Mouse (Mus musculus): Measurements from ENCODE around the gene Slfnl1. TPM values are rescaled to one million over a fixed set of nuclear protein-coding genes. Genes with fewer than 3 reads are reported as not detected.

Gene Slfnl1
- not detected in 2 replicates for polyA plus RNA-seq (2015; fragmentation: Nextera tagmentation; extraction: Ambion mirVana)

DNA sequence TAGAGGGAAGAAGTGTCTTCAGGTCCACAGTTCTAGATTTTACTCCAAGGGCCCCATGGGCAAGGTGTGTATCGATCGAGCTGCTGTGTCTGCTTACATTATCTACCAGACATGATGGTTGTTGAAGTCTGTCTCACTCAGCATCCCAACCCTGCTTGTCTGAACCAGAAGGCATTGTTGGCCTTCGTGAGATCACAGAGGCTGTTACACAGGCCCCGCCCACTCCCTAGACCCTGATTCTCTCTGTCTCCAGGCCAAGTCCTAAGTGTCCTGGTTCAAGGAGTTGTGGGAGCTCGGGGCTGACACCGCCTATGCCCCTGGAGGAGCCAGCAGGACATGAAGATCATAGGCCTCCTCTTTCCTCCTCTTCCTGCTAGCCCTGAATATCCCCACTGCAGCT lies at the start of gene Slfnl1:
Slfnl1 (plus strand) TSS at position 246 of the 400 bp plus-strand sequence.
- ATAC-seq (ENCODE audit: low FRiP score): no peak
- Histone ChIP-seq H3K27me3 (no peaks in the 10 kb centered on the region), H3K27ac (no peak within 1 kb of the TSS), H3K4me2 (no peak within 1 kb of the TSS), H3K36me3 (peaks cover 75% of the 10 kb centered on the region), H3K4me3 (no peak within 1 kb of the TSS), H3K9me3 (no peaks in the 10 kb centered on the region), H3K4me1 (replicated peaks) (no peaks in the 10 kb centered on the region), H3K9ac (no peak within 1 kb of the TSS)
- WGBS: 90% methylated on average over 6 of the region's 6 CpGs

DNA sequence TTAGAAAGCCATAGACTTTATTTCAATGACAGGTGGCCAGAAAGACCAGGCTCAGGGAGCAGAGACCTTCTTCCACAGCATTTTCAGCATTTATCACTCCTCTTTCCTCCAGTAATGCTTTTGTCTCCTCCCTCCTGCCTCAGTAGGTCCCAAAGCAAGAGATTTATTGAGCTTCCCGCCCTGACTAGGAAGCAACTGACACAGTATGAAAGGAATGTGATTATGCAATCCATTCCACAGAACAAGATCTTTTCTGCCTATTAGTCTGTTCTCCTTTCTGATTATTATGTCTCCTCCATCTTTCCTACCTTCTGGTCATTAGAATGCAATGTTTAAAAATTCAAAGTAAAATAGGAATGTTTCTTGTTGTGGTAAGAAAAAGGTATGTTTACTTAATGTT lies 44.3 kb upstream of the Slfnl1 start:
- Histone ChIP-seq H3K27me3 (no peaks in the 10 kb centered on the region), H3K4me1 (replicated peaks) (no peaks in the 10 kb centered on the region), H3K4me2 (no peak overlapping the region), H3K9me3 (no peaks in the 10 kb centered on the region), H3K4me3 (no peak overlapping the region), H3K36me3 (peaks cover 32% of the 10 kb centered on the region), H3K9ac (no peak overlapping the region), H3K27ac (no peak overlapping the region)
- WGBS: 57% methylated on average over 1 of the region's 1 CpGs
- ATAC-seq (ENCODE audit: low FRiP score): no peak

DNA sequence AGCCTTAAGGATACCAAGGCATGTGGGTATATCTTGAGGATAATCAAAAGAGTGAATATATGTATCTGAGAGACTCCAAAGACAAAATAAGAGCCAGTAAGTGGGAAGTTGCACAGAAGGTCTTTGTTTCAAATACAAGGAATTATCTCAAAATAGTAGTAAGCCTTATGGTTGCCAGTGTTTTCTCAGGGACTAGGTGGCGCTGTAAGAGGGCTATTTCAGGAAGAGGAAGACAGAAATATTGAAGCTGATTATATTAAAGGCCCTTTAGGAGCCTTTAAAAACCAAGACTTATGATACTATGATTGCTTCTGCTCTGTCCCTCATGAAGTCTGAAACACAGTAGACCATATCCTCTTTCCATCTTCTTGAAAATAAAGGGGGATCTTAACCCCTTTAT lies 25.1 kb upstream of the Slfnl1 start:
- H3K27ac ChIP-seq: no peak overlapping the region
- no peak overlapping the region for H3K4me2 ChIP-seq
- no peaks in the 10 kb centered on the region for H3K4me1 ChIP-seq (replicated peaks)
- no peak overlapping the region for H3K4me3 ChIP-seq
- ATAC-seq (ENCODE audit: low FRiP score): no peak
- no peak overlapping the region for H3K9ac ChIP-seq
- 86% methylated on average over 1 of the region's 1 CpGs for WGBS
- peaks cover 5% of the 10 kb centered on the region; the same call in 1 of the 2 replicates for H3K9me3 ChIP-seq
- peaks cover 50% of the 10 kb centered on the region for H3K36me3 ChIP-seq
- no peaks in the 10 kb centered on the region for H3K27me3 ChIP-seq

DNA sequence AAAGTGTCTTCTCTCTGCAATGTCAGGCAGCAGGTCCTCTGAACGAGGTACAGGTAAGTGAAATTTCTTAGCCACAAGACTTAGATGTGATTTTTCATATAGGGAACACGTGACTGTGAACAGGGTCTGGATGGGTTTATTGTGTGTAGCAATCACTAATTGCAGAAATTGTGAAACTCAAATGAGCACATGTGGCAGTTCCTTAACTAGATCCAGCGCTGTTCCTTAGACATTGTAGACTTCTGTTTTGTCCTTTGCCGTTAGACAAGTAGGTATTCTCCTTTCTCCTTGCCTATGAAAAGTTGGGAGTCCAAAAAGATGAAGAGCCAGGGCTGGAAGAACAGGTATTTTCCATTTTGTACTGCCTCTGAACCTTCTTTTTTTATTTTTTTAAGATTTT lies 20.8 kb upstream of the Slfnl1 start:
- Histone ChIP-seq H3K4me2 (no peak overlapping the region), H3K4me1 (replicated peaks) (no peaks in the 10 kb centered on the region), H3K36me3 (peaks cover 54% of the 10 kb centered on the region), H3K9ac (no peak overlapping the region), H3K27me3 (no peaks in the 10 kb centered on the region), H3K27ac (no peak overlapping the region), H3K4me3 (no peak overlapping the region), H3K9me3 (peaks cover 5% of the 10 kb centered on the region; the same call in 1 of the 2 replicates)
- ATAC-seq (ENCODE audit: low FRiP score): no peak
- WGBS: 97% methylated on average over 4 of the region's 4 CpGs

DNA sequence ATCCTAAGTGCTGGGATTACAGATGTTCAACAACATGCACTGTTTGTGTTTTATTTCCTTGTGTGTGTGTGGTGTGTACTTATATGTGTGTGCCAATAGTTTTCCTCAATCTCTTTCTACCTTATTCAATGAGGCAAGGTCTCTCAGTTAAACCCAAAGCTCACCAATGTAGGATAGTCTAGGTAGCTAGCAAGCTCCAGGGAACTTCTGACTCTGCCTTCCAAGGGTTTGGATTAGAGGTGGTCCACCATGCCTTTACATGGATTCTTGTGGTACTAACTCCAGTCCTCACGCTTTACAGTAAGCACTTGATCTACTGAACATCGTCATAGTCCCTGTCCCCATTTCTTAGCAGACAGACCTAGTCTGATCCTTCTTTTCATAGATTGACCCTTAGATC lies 17.7 kb upstream of the Slfnl1 start:
- no peak overlapping the region for H3K9ac ChIP-seq
- H3K36me3 ChIP-seq: peaks cover 58% of the 10 kb centered on the region
- ATAC-seq (ENCODE audit: low FRiP score): no peak
- H3K9me3 ChIP-seq: no peaks in the 10 kb centered on the region
- H3K27ac ChIP-seq: no peak overlapping the region
- 100% methylated on average over 2 of the region's 2 CpGs for WGBS
- H3K27me3 ChIP-seq: no peaks in the 10 kb centered on the region
- H3K4me3 ChIP-seq: no peak overlapping the region
- no peaks in the 10 kb centered on the region for H3K4me1 ChIP-seq (replicated peaks)
- no peak overlapping the region for H3K4me2 ChIP-seq

DNA sequence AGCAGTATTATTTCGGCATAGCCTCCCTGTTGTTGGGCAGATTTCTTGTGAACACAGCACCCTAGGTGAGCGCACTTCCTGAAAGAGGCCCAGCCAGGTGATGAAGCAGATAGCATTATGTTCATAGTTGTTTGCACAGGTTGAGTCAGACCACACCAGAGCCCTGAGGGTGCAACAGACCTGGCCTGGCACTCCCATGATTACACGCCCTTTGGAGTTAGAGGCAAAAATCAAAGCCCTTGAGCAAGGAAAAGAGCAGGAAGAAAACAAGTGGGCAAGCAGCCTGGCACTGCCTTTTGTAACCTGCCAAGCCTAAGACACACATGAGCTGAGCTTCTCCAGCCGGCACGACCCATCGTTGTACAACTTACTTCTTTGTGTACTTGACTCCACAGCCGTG lies 15.5 kb upstream of the Slfnl1 start:
- Histone ChIP-seq H3K4me1 (replicated peaks) (no peaks in the 10 kb centered on the region), H3K9ac (no peak overlapping the region), H3K27ac (no peak overlapping the region), H3K36me3 (peaks cover 58% of the 10 kb centered on the region), H3K4me3 (no peak overlapping the region), H3K27me3 (no peaks in the 10 kb centered on the region), H3K4me2 (no peak overlapping the region), H3K9me3 (no peaks in the 10 kb centered on the region)
- 95% methylated on average over 7 of the region's 7 CpGs for WGBS
- no peak for ATAC-seq (ENCODE audit: low FRiP score)

DNA sequence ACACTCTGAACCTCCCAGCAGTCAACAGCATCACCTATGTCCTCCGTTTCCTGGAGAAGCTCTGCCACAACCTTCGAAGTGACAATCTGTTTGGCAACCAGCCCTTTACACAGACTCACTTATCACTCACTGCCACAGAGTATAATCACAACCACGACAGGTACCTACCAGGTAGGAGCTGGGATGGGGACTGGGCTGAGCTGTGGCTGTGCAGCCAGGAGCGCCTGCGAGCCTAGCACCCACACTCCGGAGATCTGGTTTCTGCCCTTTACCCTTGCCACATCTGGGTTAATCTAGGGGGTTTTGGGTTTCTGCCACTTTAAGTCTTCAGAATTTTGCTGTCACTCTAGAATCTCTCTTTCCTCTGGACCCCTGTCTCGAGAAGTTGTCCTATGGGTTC lies 15.1 kb upstream of the Slfnl1 start:
- 95% methylated on average over 7 of the region's 7 CpGs for WGBS
- no peak overlapping the region for H3K9ac ChIP-seq
- H3K4me3 ChIP-seq: no peak overlapping the region
- peaks cover 62% of the 10 kb centered on the region for H3K36me3 ChIP-seq
- no peak overlapping the region for H3K27ac ChIP-seq
- H3K4me1 ChIP-seq (replicated peaks): no peaks in the 10 kb centered on the region
- H3K9me3 ChIP-seq: no peaks in the 10 kb centered on the region
- H3K27me3 ChIP-seq: no peaks in the 10 kb centered on the region
- no peak for ATAC-seq (ENCODE audit: low FRiP score)
- H3K4me2 ChIP-seq: no peak overlapping the region

DNA sequence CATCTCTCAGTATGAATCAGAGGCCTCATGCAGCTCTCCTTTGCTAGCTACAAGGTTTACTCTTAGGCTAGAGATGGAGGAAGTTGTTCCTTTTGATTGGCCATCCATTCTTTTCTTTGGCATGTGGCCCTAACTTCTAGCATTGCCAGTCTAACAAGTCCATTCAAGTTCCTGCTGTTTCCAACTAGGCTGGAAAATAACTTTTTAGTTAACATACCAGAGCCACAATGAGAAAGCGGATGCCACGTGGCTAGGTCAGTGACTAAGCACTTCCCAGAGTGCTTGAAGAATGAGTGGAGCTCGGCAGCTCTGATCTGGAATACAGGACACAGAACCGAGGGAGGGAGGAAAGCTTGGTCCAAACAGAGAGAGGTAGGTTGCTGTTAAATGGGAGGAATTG lies 14.7 kb upstream of the Slfnl1 start:
- Histone ChIP-seq H3K36me3 (peaks cover 66% of the 10 kb centered on the region), H3K27me3 (no peaks in the 10 kb centered on the region), H3K4me3 (no peak overlapping the region), H3K4me1 (replicated peaks) (no peaks in the 10 kb centered on the region), H3K27ac (no peak overlapping the region), H3K9me3 (no peaks in the 10 kb centered on the region), H3K4me2 (no peak overlapping the region), H3K9ac (no peak overlapping the region)
- no peak for ATAC-seq (ENCODE audit: low FRiP score)
- 88% methylated on average over 4 of the region's 4 CpGs for WGBS

DNA sequence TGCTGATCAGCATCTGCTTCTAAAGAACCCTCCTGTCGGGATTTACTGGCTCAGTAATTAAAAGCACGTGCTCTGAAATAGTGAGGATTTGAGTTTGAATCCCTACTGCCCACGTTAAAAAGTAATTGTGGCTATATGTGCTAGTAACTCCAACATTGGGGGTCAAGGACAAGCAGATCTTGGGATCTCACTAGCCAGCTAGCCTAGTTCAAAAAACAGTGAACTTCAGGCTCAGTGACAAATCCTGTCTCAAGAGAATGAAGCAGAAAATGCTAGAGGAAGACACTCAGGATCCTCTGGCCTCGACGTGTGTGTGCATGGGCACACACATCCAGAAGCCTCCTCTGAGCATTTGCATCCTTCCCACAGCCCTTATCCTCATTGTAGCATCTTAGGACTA lies 10.3 kb upstream of the Slfnl1 start:
- Histone ChIP-seq H3K9me3 (no peaks in the 10 kb centered on the region), H3K36me3 (peaks cover 88% of the 10 kb centered on the region), H3K4me2 (no peak overlapping the region), H3K9ac (no peak overlapping the region), H3K27me3 (no peaks in the 10 kb centered on the region), H3K27ac (no peak overlapping the region), H3K4me1 (replicated peaks) (no peaks in the 10 kb centered on the region), H3K4me3 (no peak overlapping the region)
- no peak for ATAC-seq (ENCODE audit: low FRiP score)
- WGBS: 80% methylated on average over 5 of the region's 5 CpGs

DNA sequence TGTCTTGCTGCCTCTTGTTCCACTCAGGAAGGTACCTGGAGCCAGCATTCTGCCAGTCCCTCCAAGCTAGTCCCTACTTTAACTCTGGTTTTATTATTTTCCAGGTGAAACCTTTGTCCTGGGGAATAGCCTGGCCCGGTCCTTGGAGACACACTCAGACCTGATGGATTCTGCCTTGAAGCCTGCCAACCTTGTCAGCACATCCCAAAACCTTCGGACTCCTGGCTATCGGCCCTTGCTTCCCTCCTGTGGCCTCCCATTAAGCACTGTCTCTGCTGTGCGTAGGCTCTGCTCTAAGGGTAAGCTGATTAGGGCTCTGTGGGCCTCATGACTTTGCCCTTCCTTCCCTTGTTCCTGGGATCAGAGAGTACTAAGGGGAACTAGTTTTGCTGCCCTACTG lies 9.7 kb upstream of the Slfnl1 start:
- no peak overlapping the region for H3K27ac ChIP-seq
- no peak overlapping the region for H3K9ac ChIP-seq
- ATAC-seq (ENCODE audit: low FRiP score): no peak
- WGBS: 93% methylated on average over 4 of the region's 4 CpGs
- no peaks in the 10 kb centered on the region for H3K9me3 ChIP-seq
- no peak overlapping the region for H3K4me3 ChIP-seq
- no peaks in the 10 kb centered on the region for H3K4me1 ChIP-seq (replicated peaks)
- H3K4me2 ChIP-seq: no peak overlapping the region
- peaks cover 84% of the 10 kb centered on the region for H3K36me3 ChIP-seq
- no peaks in the 10 kb centered on the region for H3K27me3 ChIP-seq

DNA sequence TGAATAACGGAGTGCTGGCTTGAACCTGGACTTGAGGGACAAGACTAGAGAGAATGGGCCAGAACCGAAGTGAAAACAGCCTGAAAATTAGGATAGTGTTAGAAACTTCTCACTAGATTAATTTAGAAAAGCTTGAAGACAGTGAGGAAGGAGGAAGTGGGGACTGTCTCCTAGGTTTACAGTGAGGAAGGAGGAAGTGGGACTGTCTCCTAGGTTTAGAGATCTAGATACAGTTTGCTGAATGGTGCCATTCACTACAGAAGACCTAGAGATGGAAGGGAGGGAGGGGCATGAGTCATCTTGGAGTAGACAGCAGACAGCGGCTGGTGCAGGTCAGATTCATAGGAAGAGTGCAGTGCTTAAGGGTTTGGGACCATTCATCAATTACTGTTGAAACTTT lies 8.9 kb upstream of the Slfnl1 start:
- no peaks in the 10 kb centered on the region for H3K27me3 ChIP-seq
- 96% methylated on average over 3 of the region's 3 CpGs for WGBS
- no peak overlapping the region for H3K4me3 ChIP-seq
- no peaks in the 10 kb centered on the region for H3K4me1 ChIP-seq (replicated peaks)
- no peak for ATAC-seq (ENCODE audit: low FRiP score)
- no peak overlapping the region for H3K9ac ChIP-seq
- H3K36me3 ChIP-seq: peaks cover 83% of the 10 kb centered on the region
- H3K9me3 ChIP-seq: no peaks in the 10 kb centered on the region
- H3K4me2 ChIP-seq: no peak overlapping the region
- no peak overlapping the region for H3K27ac ChIP-seq

DNA sequence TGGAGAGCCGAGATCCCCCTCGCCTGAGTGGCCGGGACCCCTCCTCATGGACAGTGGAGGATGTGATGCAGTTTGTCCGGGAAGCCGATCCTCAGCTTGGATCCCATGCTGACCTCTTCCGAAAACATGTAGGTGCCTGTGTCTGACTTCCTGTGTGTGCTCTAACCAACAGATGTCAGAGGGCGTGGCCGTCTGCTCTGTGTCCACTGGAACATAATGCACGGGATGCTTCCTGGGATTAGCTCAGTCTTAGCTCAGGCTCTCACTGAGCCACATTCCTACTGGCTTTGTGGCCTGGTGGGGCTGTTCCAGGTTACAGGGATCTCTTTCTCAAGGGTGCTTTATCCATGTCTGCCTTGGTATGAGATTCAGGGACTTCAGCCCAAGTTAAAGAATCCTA lies 3.9 kb upstream of the Slfnl1 start:
- WGBS: 87% methylated on average over 9 of the region's 9 CpGs
- peaks cover 87% of the 10 kb centered on the region for H3K36me3 ChIP-seq

DNA sequence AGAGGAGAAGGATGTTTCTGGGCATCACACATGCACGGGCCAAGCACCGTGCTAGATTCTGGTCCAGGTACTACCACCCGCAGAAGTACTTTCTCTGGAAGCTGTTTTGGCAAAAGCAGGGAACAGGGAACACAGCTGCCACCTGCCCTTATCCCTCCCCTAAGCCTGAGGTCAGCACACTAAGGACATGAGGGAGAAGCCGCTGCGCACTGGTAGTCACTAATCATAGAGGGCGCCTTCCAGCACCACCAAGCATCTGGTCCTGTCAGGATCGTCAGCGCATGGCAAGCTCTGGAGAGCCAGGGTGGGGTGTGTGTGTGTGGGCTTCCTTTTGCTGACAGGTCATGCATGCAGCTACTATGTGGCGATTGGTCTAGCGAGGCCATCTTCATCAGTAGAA lies 6.6 kb downstream of the Slfnl1 start:
- WGBS: 84% methylated on average over 10 of the region's 10 CpGs
- peaks cover 77% of the 10 kb centered on the region for H3K36me3 ChIP-seq
- H3K4me1 ChIP-seq (replicated peaks): no peaks in the 10 kb centered on the region
- no peak overlapping the region for H3K4me3 ChIP-seq
- H3K27ac ChIP-seq: no peak overlapping the region
- no peak overlapping the region for H3K9ac ChIP-seq
- no peaks in the 10 kb centered on the region for H3K9me3 ChIP-seq
- no peaks in the 10 kb centered on the region for H3K27me3 ChIP-seq
- H3K4me2 ChIP-seq: no peak overlapping the region
- ATAC-seq (ENCODE audit: low FRiP score): no peak

More for the DNA sequence above, 3.9 kb upstream of the Slfnl1 start:
- no peaks in the 10 kb centered on the region for H3K4me1 ChIP-seq (replicated peaks)
- no peaks in the 10 kb centered on the region for H3K9me3 ChIP-seq
- H3K27ac ChIP-seq: no peak overlapping the region
- H3K27me3 ChIP-seq: no peaks in the 10 kb centered on the region
- no peak overlapping the region for H3K4me3 ChIP-seq
- H3K4me2 ChIP-seq: no peak overlapping the region
- H3K9ac ChIP-seq: no peak overlapping the region
- ATAC-seq (ENCODE audit: low FRiP score): no peak

DNA sequence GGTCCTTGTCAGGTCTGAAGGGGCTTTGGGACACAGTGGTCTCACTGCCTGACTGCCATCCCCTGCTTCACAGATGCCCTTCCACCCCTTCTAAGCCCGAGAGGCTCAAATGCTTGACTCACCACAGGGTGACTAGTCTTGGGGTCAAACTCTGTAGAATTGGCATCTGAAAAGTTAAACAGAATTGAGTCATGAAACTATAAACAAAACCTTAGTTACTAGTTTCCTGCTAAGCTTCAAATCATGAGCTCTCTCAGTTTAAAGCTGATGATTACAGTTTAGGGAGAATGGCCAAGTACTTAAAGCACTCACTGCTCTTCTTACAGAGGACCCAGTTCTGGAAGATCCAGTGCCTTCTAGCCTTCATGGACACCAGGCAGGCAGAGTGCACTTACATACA lies 12.9 kb downstream of the Slfnl1 start:
- Histone ChIP-seq H3K4me2 (no peak overlapping the region), H3K4me3 (no peak overlapping the region), H3K9me3 (no peaks in the 10 kb centered on the region), H3K4me1 (replicated peaks) (no peaks in the 10 kb centered on the region), H3K27me3 (no peaks in the 10 kb centered on the region), H3K36me3 (peaks cover 94% of the 10 kb centered on the region), H3K9ac (no peak overlapping the region), H3K27ac (no peak overlapping the region)
- 88% methylated on average over 1 of the region's 1 CpGs for WGBS
- no peak for ATAC-seq (ENCODE audit: low FRiP score)
